Mouse (Mus musculus) lung, adult 2 months (tissue): ENCODE measurements around the gene Smarcc2. TPM values are rescaled to one million over a fixed set of nuclear protein-coding genes. Genes with fewer than 3 reads are reported as not detected.

Experiments used
- DNase-seq: peaks from one replicate; pipeline ENCODE4 v3.0.0; 2022
- H3K4me1 ChIP-seq: fragments of 200-500 bp; 2 replicates; pipeline ENCODE4 v1.6.1; 2011; ENCODE audit warnings: low read length; ENCODE audit not compliant: control insufficient read depth, insufficient read depth
- H3K4me3 ChIP-seq: fragments of 200-500 bp; replicated peaks from 2 replicates; pipeline ENCODE3; 2011; ENCODE audit warnings: low read depth, mild to moderate bottlenecking, control low read depth, low read length; ENCODE audit errors: extremely low read depth
- CTCF ChIP-seq: fragments of 200-500 bp; IDR thresholded peaks from 2 replicates; pipeline ENCODE4 v1.5.1; 2011; ENCODE audit warnings: mild to moderate bottlenecking, low read length, control low read depth; ENCODE audit not compliant: insufficient read depth
- POLR2A ChIP-seq: fragments of 200-500 bp; IDR thresholded peaks from 2 replicates; pipeline ENCODE4 v1.6.1; 2011; ENCODE audit warnings: low read depth, mild to moderate bottlenecking, control low read depth, low read length, borderline replicate concordance; ENCODE audit errors: extremely low read depth
- WGBS: fragments of 180-500 bp; shearing (Covaris S2); methylation state at CpG from one replicate; pipeline ENCODE4 v1.1.7; 2018; 5-methylcytosine and 5-hydroxymethylcytosine counted together
- polyA plus RNA-seq: library from polyadenylated mRNA; depleted of rRNA; stranded (reverse); fragments of >200 nt; gene quantifications from 2 replicates; pipeline ENCODE4 v1.2.3, GENCODE M21; 2012

The Smarcc2 gene
- polyA plus RNA-seq, 1 experiment: 99.8 TPM

- no peak overlapping the region for H3K4me3 ChIP-seq
- TF ChIP-seq POLR2A: no peak
- TF ChIP-seq CTCF: peak; percentile 54
- peaks cover 9% of the 10 kb centered on the region for H3K4me1 ChIP-seq
- WGBS: 46% methylated on average over 10 of the region's 10 CpGs
- DNase-seq: no peak
Observed at GRCm38 (mm10) chr10:128440407-128440806, 18.6 kb upstream of the Smarcc2 start.

- no peak for TF ChIP-seq CTCF
- no peak for DNase-seq
- H3K4me3 ChIP-seq: no peak overlapping the region
- peaks cover 9% of the 10 kb centered on the region for H3K4me1 ChIP-seq
- 88% methylated on average over 10 of the region's 10 CpGs for WGBS
Observed at GRCm38 (mm10) chr10:128441324-128442119, 17.5 kb upstream of the Smarcc2 start.

DNA sequence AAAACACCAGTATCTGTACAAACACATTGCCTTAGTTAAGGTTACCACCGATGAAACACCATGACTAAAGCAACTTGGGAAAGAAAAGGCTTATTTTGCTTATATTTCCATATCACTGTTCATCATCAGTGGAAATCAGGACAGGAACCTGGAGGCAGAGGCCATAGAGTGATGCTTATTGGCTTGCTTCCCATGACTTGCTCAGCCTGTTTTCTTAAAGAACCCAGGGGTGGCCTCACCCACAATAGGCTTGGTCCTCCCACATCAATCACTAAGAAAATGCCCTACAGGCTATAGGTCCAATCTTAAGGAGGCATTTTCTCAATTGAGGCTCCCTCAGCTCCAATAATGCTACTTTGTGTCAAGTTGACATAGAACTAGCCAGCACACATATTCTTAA, 16.3 kb upstream of the Smarcc2 start:
- Histone ChIP-seq H3K4me1 (peaks cover 9% of the 10 kb centered on the region), H3K4me3 (no peak overlapping the region)
- DNase-seq: no peak
- TF ChIP-seq CTCF (no peak), POLR2A (no peak)
- 84% methylated on average over 1 of the region's 1 CpGs for WGBS

DNA sequence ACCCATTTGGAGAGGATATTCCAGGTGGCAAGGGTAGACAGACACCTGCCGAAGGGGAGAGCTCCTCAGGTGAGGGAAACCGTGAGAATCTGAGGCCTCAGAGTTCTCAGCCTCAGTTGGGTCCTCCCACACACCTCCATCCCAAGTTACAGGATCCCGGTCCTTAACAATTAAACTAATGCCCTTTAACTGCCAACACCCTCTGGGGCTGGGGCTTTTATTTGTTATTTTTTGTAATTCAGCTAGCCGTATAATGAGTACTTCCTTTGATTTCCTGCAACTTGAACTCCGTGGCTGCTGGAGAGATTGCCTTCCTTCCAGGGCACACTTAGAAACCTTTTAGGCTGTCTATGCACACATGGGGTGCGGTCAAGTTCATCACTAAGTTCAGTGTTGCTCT, 14.7 kb upstream of the Smarcc2 start:
- Histone ChIP-seq H3K4me3 (no peak overlapping the region), H3K4me1 (peaks cover 3% of the 10 kb centered on the region)
- no peak for TF ChIP-seq CTCF
- no peak for TF ChIP-seq POLR2A
- DNase-seq: no peak
- 50% methylated on average over 6 of the region's 6 CpGs for WGBS

DNA sequence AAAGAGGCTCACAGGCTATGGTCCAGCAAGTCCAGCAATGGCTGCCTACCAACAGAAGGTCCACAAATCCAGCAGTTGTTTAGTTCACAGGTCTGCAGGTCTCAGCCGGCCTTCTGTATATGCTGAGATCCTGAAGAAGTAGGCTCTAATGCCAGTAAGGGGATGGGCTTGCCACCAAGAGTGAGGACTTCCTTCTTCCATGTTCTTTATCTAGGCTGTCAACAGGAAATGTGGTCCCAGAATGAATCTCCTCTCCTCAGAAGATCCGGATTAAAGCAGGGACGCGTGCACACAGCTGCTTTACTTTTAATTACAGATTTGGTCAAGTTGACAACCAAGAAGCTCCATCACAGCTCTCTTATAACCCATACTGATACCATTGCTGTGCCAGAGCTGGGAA, 13.6 kb upstream of the Smarcc2 start:
- no peaks in the 10 kb centered on the region for H3K4me1 ChIP-seq
- no peak for DNase-seq
- no peak overlapping the region for H3K4me3 ChIP-seq
- 42% methylated on average over 4 of the region's 4 CpGs for WGBS
- TF ChIP-seq CTCF (no peak), POLR2A (no peak)

DNA sequence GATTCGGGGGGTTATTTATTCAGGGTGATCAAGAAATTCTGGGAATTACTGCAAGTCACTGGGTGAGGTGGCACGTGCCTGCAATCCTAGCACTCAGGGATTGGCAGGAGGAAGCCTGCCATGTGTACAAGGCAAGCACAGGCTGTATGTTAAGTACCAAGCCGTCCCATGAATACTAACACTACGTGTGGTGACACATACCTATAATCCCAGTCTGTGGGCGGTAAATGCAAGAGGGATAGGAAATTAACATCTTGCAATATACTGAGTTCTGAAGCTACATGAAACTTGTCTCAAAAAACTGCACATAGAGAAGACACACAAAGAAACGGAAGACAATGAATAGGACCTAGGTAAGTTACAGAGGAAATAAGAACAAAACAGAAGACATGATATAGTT, 8.0 kb upstream of the Smarcc2 start:
- WGBS: 70% methylated on average over 6 of the region's 6 CpGs
- DNase-seq: no peak
- TF ChIP-seq POLR2A (no peak), CTCF (no peak)
- Histone ChIP-seq H3K4me3 (no peak overlapping the region), H3K4me1 (no peaks in the 10 kb centered on the region)

GRCm38 (mm10) chr10:128454471-128454870, 4.6 kb upstream of the Smarcc2 start:
- TF ChIP-seq CTCF (no peak), POLR2A (no peak)
- 83% methylated on average over 3 of the region's 3 CpGs for WGBS
- Histone ChIP-seq H3K4me1 (no peaks in the 10 kb centered on the region), H3K4me3 (no peak overlapping the region)
- DNase-seq: no peak

GRCm38 (mm10) chr10:128455280-128455679, 3.8 kb upstream of the Smarcc2 start:
- H3K4me1 ChIP-seq: peaks cover 2% of the 10 kb centered on the region
- WGBS: 2% methylated on average over 6 of the region's 6 CpGs
- peak; percentile 38 for DNase-seq
- H3K4me3 ChIP-seq: no peak overlapping the region
- no peak for TF ChIP-seq POLR2A
- no peak for TF ChIP-seq CTCF

DNA sequence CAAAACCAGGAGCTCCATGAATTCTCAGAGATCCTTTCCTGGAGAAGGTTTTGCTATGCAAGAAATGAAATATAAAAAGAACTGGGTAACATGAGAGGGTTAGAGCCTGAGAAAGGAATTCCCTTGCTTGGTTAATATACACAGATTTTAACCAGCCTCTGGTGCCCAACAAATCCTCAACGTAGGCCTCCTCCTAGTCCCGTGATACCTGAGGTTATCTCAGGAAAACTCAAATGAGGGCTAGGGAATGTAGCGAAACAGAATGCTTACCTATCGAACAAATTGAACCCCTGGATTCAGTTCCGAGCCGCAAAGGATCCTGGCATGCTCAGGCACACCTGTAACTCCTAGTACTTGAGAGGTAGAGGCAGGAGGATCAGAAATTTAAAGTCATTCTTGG, 1.4 kb upstream of the Smarcc2 start:
- peaks cover 7% of the 10 kb centered on the region for H3K4me1 ChIP-seq
- 88% methylated on average over 6 of the region's 6 CpGs for WGBS

DNA sequence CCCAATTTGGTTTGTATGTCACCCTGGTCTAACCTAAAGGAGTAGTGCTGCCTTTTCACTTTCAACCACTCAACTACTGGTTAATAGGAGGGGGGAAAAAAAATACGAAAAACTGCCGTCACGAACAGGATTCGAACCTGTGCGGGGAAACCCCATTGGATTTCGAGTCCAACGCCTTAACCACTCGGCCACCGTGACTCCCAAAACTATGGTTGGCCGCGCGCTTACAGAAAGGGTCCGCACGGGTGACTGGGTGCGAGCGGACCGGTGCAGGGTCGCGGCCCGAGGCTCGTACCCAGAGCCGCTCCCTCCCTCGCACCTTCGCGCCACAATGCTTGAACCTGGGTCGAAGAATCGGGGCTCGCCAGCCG, 715 bp upstream of the Smarcc2 start:
- Histone ChIP-seq H3K4me3 (peak overlapping the region; percentile 94), H3K4me1 (peaks cover 7% of the 10 kb centered on the region)
- WGBS: under 1% methylated on average over 29 of the region's 29 CpGs
- TF ChIP-seq POLR2A (no peak), CTCF (no peak)
- peak; percentile 93 for DNase-seq

More for the DNA sequence above, 1.4 kb upstream of the Smarcc2 start:
- H3K4me3 ChIP-seq: no peak overlapping the region
- no peak for DNase-seq
- TF ChIP-seq POLR2A (no peak), CTCF (no peak)
